9 mouse cellular contexts compared by ENCODE assay signal in the genomic region with DNA sequence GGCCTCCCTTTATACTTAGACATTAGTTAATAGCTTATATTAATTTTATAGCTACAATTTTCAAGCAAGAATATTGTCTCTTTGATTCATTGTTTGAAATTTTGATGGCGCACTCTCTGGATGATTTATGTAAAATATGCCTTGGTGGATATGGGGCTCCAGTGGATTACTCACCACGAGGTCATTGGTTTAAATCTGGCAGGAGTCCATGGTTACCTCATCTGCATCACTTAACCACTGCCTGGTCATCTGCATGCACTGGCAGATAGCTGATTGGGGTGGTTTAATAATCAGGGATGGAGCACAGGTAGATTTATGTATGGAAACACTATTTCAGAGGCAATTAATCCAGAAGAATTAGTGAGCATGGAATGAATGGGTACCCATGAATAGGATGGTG. TPM values are rescaled to one million over a fixed set of nuclear protein-coding genes. Genes with fewer than 3 reads are reported as not detected.
A peak's percentile ranks its signal among the peaks of the same experiment; 100 is the strongest.
DNase-seq lines count a peak whose midpoint lies in the region; ATAC-seq lines count a peak whose summit lies in the region.
"Had no signal": no experiment of that assay in that cellular context is flagged by ENCODE, and none has a peak within 500 bp of the region (broad histone marks: within the 10 kb centered on the region; RNA-seq: fewer than 3 reads in every experiment).

No protein-coding gene starts in this region.

- H3K27ac ChIP-seq in heart, embryonic 11.5 days (ENCODE audit: low read depth, low read length) = no peak overlapping the region
- no peak overlapping the region for H3K27ac ChIP-seq in limb, embryonic 15.5 days

- WGBS in heart, embryonic 11.5 days (ENCODE audit: insufficient replicate concordance) = 53% methylated on average over 2 of the region's 2 CpGs
- WGBS in limb, embryonic 15.5 days = 51% methylated on average over 2 of the region's 2 CpGs

- no peak overlapping the region for H3K9ac ChIP-seq in heart, embryonic 11.5 days (ENCODE audit: low read depth, low read length)
- no peak overlapping the region for H3K9ac ChIP-seq in limb, embryonic 15.5 days

- intact Hi-C loops in heart, postnatal 25 days (cut with DNase I) = loop anchor here (10.0 kb wide), 2 partner anchors 461 to 641 kb away; no protein-coding TSS in a partner anchor

- H3K4me1 ChIP-seq in heart, embryonic 11.5 days (ENCODE audit: control insufficient read depth, insufficient read depth, low read length) = no peaks in the 10 kb centered on the region
- 0 out of 2 replicates have a peak, but pooled peaks cover 3% of the 10 kb centered on the region for H3K4me1 ChIP-seq in limb, embryonic 15.5 days

- H3K4me2 ChIP-seq in heart, embryonic 11.5 days = peak overlapping the region; percentile 82
- H3K4me2 ChIP-seq in limb, embryonic 15.5 days = peak overlapping the region; percentile 60

- H3K4me3 ChIP-seq in heart, embryonic 11.5 days (ENCODE audit: low read depth, low read length) = no peak overlapping the region
- H3K4me3 ChIP-seq in limb, embryonic 15.5 days = peak overlapping the region; percentile 60

- no peaks in the 10 kb centered on the region for H3K9me3 ChIP-seq in heart, embryonic 11.5 days (replicated peaks; ENCODE audit: control insufficient read depth, low read length)
- H3K9me3 ChIP-seq in limb, embryonic 15.5 days = no peaks in the 10 kb centered on the region

- no peaks in the 10 kb centered on the region for H3K36me3 ChIP-seq in heart, embryonic 11.5 days (ENCODE audit: control insufficient read depth, insufficient read depth, low read length)
- 0 out of 2 replicates have a peak, but pooled peaks cover 3% of the 10 kb centered on the region for H3K36me3 ChIP-seq in limb, embryonic 15.5 days

- H3K27me3 ChIP-seq in heart, embryonic 11.5 days (ENCODE audit: control insufficient read depth, insufficient read depth, low read length) = no peaks in the 10 kb centered on the region
- no peaks in the 10 kb centered on the region for H3K27me3 ChIP-seq in limb, embryonic 15.5 days
- H3K27me3 ChIP-seq: CH12.LX had no signal

- ATAC-seq in heart, embryonic 11.5 days (replicated peaks; ENCODE audit: insufficient number of reproducible peaks, low FRiP score, low TSS enrichment) = no peak
- no peak for ATAC-seq in limb, embryonic 15.5 days (ENCODE audit: insufficient number of reproducible peaks, low FRiP score, low TSS enrichment, low read depth)

- DNase-seq in heart, postnatal 25 days (ENCODE audit: low spot score) = no peak
- DNase-seq in urinary bladder, postnatal 14 days (ENCODE audit: low spot score) = peak; percentile 14
- DNase-seq in urinary bladder, adult 2 months (ENCODE audit: low spot score) = no peak
- no peak for DNase-seq in ovary, postnatal 36 days (ENCODE audit: low spot score)
- no peak for DNase-seq in testis, postnatal 14 days (ENCODE audit: low spot score)
- DNase-seq in spleen, postnatal 36 days (ENCODE audit: low spot score in 2 of 2) = no peak

RNA-seq across cellular contexts. Expression of gene Sema3c, which starts 2.0 kb away (rescaled TPM):
- 30.3 and 33.7 TPM in 2 replicates for polyA plus RNA-seq in heart, embryonic 11.5 days (2014; fragmentation: Nextera tagmentation; extraction: Ambion mirVana)
- 10 to 100 TPM; 18.3 to 19.4 TPM for total RNA-seq in heart, postnatal 25 days (2021)
- 60.9 and 70.7 TPM in 2 replicates for polyA plus RNA-seq in urinary bladder, adult 2 months (2012; rRNA removed)
- 71.9 and 75.1 TPM in 2 replicates for polyA plus RNA-seq in limb, embryonic 15.5 days (2015; fragmentation: Nextera tagmentation; extraction: Ambion mirVana)
- total RNA-seq: CH12.LX had no signal
